Mouse (Mus musculus) kidney, adult 9 months (tissue): Measurements from ENCODE around the gene Setd1a.

Experiments used
- DNase-seq: peaks from one replicate; pipeline ENCODE4 v3.0.0; 2022

Gene Setd1a

GRCm38 (mm10) chr7:127800435-127801009 lies 24.1 kb downstream of the Setd1a start, which contains the start of gene Hsd3b7:
Hsd3b7 (plus strand) TSS chr7:127800604.
- DNase-seq = peak; percentile 96

GRCm38 (mm10) chr7:127801010-127801621 lies 24.6 kb downstream of the Setd1a start:
- peak; percentile 20 for DNase-seq

- DNase-seq = no peak
These were observed 25.8 kb downstream of the Setd1a start for GRCm38 (mm10) chr7:127802313-127802712.

- no peak for DNase-seq
These were observed 32.4 kb downstream of the Setd1a start for GRCm38 (mm10) chr7:127808821-127809220.

GRCm38 (mm10) chr7:127809846-127810245 lies 33.4 kb downstream of the Setd1a start:
- DNase-seq = no peak

- no peak for DNase-seq
These were observed 34.2 kb downstream of the Setd1a start for GRCm38 (mm10) chr7:127810650-127811049.

- no peak for DNase-seq
These were observed 34.8 kb downstream of the Setd1a start for GRCm38 (mm10) chr7:127811240-127811639.

- DNase-seq = no peak
These were observed 35.8 kb downstream of the Setd1a start for GRCm38 (mm10) chr7:127812292-127812691.

GRCm38 (mm10) chr7:127813821-127814220 lies 37.4 kb downstream of the Setd1a start:
- peak; percentile 17 for DNase-seq

GRCm38 (mm10) chr7:127814241-127814921 lies 37.9 kb downstream of the Setd1a start:
- peak; percentile 49 for DNase-seq

GRCm38 (mm10) chr7:127815116-127815665 lies 38.7 kb downstream of the Setd1a start:
- no peak for DNase-seq

GRCm38 (mm10) chr7:127815954-127816821 lies 39.7 kb downstream of the Setd1a start:
- DNase-seq = peak; percentile 33

- DNase-seq = no peak
These were observed 40.6 kb downstream of the Setd1a start for GRCm38 (mm10) chr7:127817053-127817452.

GRCm38 (mm10) chr7:127817776-127818175 lies 41.3 kb downstream of the Setd1a start:
- no peak for DNase-seq

GRCm38 (mm10) chr7:127820836-127821509 lies 44.5 kb downstream of the Setd1a start:
- no peak for DNase-seq

- no peak for DNase-seq
These were observed 46.0 kb downstream of the Setd1a start for GRCm38 (mm10) chr7:127822494-127822893.

GRCm38 (mm10) chr7:127823236-127824171 lies 47.0 kb downstream of the Setd1a start:
- no peak for DNase-seq

- no peak for DNase-seq
These were observed 47.9 kb downstream of the Setd1a start, which contains the start of the genes Stx4a and Stx1b for GRCm38 (mm10) chr7:127824176-127824871. Stx4a (plus strand) TSS chr7:127824294. Stx1b (minus strand) TSS chr7:127824549.

- DNase-seq = no peak
These were observed 59.1 kb downstream of the Setd1a start for GRCm38 (mm10) chr7:127835550-127835949.

GRCm38 (mm10) chr7:127837473-127837872 lies 61.0 kb downstream of the Setd1a start:
- DNase-seq = no peak
